Mouse (Mus musculus) megakaryocyte-erythroid progenitor cell, adult 5 weeks (primary cell): ENCODE measurements around the gene Tbc1d16. TPM values are rescaled to one million over a fixed set of nuclear protein-coding genes. Genes with fewer than 3 reads are reported as not detected.

Experiments used
- polyA plus RNA-seq: library from polyadenylated mRNA; stranded (reverse); fragments of >175 nt; gene quantifications from 2 replicates; pipeline ENCODE4 v1.2.3, GENCODE M21; 2012

The Tbc1d16 gene
- 4.4 and 6.0 TPM in 2 replicates for polyA plus RNA-seq

GRCm38 (mm10) chr11:119228091-119228781 is at the start of gene Tbc1d16, which contains the start of gene Ccdc40:
Gene Tbc1d16, minus strand, starts transcription at chr11:119228499.
Gene Ccdc40, plus strand, starts transcription at chr11:119228572.

GRCm38 (mm10) chr11:119267768-119268556 is 39.7 kb upstream of the Tbc1d16 start, which contains the start of gene Gaa:
Gene Gaa, plus strand, starts transcription at chr11:119267887.

Other genes starting within 250 kb of the Tbc1d16 start
- not detected in 2 replicates for gene Enpp7, start 240.3 kb downstream of the Tbc1d16 start, polyA plus RNA-seq
- gene Cbx2, start 205.5 kb downstream of the Tbc1d16 start, polyA plus RNA-seq = 5.2 and 7.9 TPM in 2 replicates
- gene Cbx8, start 187.5 kb downstream of the Tbc1d16 start, polyA plus RNA-seq = 14.2 TPM in 2 replicates
- gene Cbx4, start 142.3 kb downstream of the Tbc1d16 start, polyA plus RNA-seq = 159 and 168 TPM in 2 replicates
- gene Ccdc40, start 73 bp upstream of the Tbc1d16 start, polyA plus RNA-seq = 7.7 and 10.5 TPM in 2 replicates
- 139 and 145 TPM in 2 replicates for gene Gaa, start 39.4 kb upstream of the Tbc1d16 start, polyA plus RNA-seq
- gene Eif4a3, start 71.6 kb upstream of the Tbc1d16 start, polyA plus RNA-seq = 229 and 275 TPM in 2 replicates
- gene Card14, start 79.3 kb upstream of the Tbc1d16 start, polyA plus RNA-seq = not detected in 2 replicates
- 7.8 and 13.6 TPM in 2 replicates for gene Sgsh, start 127.0 kb upstream of the Tbc1d16 start, polyA plus RNA-seq
- 2.2 and 2.8 TPM in 2 replicates for gene Slc26a11, start 127.1 kb upstream of the Tbc1d16 start, polyA plus RNA-seq
- gene Rnf213, start 164.6 kb upstream of the Tbc1d16 start, polyA plus RNA-seq = 4.4 and 5.8 TPM in 2 replicates